Mouse (Mus musculus): ENCODE data around the gene Gm10300.

DNA sequence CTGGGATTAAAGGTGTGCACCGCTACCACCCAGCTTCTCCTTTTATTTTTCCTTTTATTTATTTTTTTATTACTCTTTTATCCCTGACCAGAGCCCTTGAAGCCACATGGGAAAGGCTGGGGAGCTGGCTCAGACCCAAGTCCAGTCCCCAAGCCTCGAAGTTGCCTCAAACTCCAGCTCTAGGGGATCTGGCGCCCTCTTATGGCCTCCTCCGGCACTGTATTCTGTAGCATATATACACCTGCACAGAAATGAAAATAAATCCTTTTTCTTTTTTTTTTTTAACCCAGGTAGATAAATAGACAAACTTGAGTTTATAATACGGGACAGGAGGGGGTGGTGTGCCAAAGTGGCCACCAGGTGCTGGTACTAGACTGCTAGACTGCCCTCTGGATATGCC, 47.2 kb downstream of the Gm10300 start:
- no peak for TF ChIP-seq CTCF (IDR thresholded peaks at IDR 0.05; ENCODE audit: borderline replicate concordance, insufficient read depth, low read depth, low read length)
- TF ChIP-seq POLR2A (IDR thresholded peaks at IDR 0.05; ENCODE audit: borderline replicate concordance, insufficient read depth, low read length) = no peak

All from cerebellum, adult 2 months (tissue).